Mouse (Mus musculus): ENCODE results near the gene Nucb1. TPM values are rescaled to one million over a fixed set of nuclear protein-coding genes. Genes with fewer than 3 reads are reported as not detected.
A peak's percentile ranks its signal among the peaks of the same experiment; 100 is the strongest.
"Not testable (repeated sequence)": the region's sequence is repeated elsewhere in the genome, so short reads cannot be mapped to it uniquely, and the experiment has no call there.

Nucb1 gene
- polyA plus RNA-seq, 1 experiment from 2014 or later: 106 TPM

DNA sequence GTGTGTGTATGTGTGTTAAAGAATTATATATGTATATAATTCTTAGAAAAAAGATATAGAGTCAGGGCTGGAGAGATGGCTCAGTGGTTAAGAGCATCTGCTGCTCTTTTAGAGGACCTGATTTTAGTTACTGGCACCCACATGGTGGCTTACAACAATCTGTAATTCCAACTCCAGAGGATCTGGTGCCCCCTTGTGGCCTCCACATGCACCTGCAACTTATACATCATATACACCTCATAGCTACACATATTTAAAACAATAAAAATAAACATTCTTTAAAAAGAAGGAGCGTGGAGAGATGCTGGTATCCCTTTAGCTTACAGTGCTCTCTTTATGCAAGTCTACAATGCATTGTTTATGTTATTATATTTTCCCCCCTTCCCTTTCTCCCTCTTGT, 34.3 kb upstream of the Nucb1 start:
- Histone ChIP-seq H3K27ac (ENCODE audit: low read length) (no peak overlapping the region), H3K9me3 (ENCODE audit: control insufficient read depth, low read length) (no peaks in the 10 kb centered on the region), H3K4me1 (replicated peaks; ENCODE audit: control insufficient read depth, insufficient read depth, low read length) (no peaks in the 10 kb centered on the region), H3K27me3 (replicated peaks; ENCODE audit: control insufficient read depth, insufficient read depth, low read length) (no peaks in the 10 kb centered on the region), H3K4me2 (ENCODE audit: low read length) (no peak overlapping the region), H3K36me3 (ENCODE audit: control insufficient read depth, insufficient read depth) (no peaks in the 10 kb centered on the region), H3K9ac (replicated peaks; ENCODE audit: low read depth, low read length) (no peak overlapping the region), H3K4me3 (replicated peaks; ENCODE audit: low read length) (no peak overlapping the region)
- no peak for ATAC-seq
- WGBS: 88% methylated on average over 1 of the region's 1 CpGs

DNA sequence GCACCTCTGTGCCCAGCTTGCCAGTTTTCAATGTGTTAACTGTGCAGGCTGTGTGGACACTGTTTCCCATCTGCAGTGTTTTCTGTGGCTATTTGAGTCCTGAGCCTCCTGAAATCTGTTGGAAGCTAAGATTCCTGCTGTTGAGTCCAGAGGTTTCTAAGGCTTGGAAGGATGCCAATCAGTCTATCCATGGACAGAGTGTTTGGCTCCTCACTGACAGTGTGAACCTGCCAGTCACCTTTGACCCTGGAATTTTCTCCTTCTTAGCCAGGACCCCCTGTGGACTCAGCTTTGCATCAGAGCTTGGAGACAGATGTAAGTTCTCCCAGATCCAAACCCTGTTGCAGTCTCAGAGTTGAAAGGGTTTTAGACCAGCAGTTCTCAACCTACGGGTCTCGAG, 30.0 kb upstream of the Nucb1 start:
- H3K27ac ChIP-seq (ENCODE audit: low read length): no peak overlapping the region
- H3K4me3 ChIP-seq (replicated peaks; ENCODE audit: low read length): no peak overlapping the region
- no peak overlapping the region for H3K9ac ChIP-seq (replicated peaks; ENCODE audit: low read depth, low read length)
- ATAC-seq: no peak
- H3K4me1 ChIP-seq (replicated peaks; ENCODE audit: control insufficient read depth, insufficient read depth, low read length): peaks cover 4% of the 10 kb centered on the region
- H3K4me2 ChIP-seq (ENCODE audit: low read length): no peak overlapping the region
- no peaks in the 10 kb centered on the region for H3K36me3 ChIP-seq (ENCODE audit: control insufficient read depth, insufficient read depth)
- H3K9me3 ChIP-seq (ENCODE audit: control insufficient read depth, low read length): no peaks in the 10 kb centered on the region
- H3K27me3 ChIP-seq (replicated peaks; ENCODE audit: control insufficient read depth, insufficient read depth, low read length): no peaks in the 10 kb centered on the region
- 84% methylated on average over 2 of the region's 2 CpGs for WGBS

DNA sequence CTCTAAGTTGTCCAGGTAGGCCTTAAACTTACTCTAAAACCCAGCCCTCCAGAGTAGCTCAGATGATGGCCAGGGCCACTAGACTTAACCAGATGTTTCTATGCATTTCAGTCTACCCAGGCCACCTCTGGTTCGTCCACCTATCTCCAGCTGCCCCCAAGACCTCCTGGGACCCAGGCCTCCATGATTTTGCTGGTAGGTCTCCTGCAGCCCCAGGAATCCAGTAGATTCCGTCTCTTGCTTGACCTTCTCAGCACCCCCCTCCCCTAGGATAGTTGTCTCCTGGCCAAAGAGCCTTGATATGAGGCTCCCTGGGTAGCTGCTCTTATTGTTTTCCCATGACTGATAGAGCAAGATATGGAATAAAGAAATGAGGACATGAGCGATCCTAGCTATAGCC, 28.9 kb upstream of the Nucb1 start:
- Histone ChIP-seq H3K9ac (replicated peaks; ENCODE audit: low read depth, low read length) (no peak overlapping the region), H3K9me3 (ENCODE audit: control insufficient read depth, low read length) (no peaks in the 10 kb centered on the region), H3K4me3 (replicated peaks; ENCODE audit: low read length) (no peak overlapping the region), H3K27ac (ENCODE audit: low read length) (no peak overlapping the region), H3K36me3 (ENCODE audit: control insufficient read depth, insufficient read depth) (no peaks in the 10 kb centered on the region), H3K27me3 (replicated peaks; ENCODE audit: control insufficient read depth, insufficient read depth, low read length) (no peaks in the 10 kb centered on the region), H3K4me1 (replicated peaks; ENCODE audit: control insufficient read depth, insufficient read depth, low read length) (peaks cover 4% of the 10 kb centered on the region), H3K4me2 (ENCODE audit: low read length) (no peak overlapping the region)
- no peak for ATAC-seq
- 96% methylated on average over 3 of the region's 3 CpGs for WGBS

DNA sequence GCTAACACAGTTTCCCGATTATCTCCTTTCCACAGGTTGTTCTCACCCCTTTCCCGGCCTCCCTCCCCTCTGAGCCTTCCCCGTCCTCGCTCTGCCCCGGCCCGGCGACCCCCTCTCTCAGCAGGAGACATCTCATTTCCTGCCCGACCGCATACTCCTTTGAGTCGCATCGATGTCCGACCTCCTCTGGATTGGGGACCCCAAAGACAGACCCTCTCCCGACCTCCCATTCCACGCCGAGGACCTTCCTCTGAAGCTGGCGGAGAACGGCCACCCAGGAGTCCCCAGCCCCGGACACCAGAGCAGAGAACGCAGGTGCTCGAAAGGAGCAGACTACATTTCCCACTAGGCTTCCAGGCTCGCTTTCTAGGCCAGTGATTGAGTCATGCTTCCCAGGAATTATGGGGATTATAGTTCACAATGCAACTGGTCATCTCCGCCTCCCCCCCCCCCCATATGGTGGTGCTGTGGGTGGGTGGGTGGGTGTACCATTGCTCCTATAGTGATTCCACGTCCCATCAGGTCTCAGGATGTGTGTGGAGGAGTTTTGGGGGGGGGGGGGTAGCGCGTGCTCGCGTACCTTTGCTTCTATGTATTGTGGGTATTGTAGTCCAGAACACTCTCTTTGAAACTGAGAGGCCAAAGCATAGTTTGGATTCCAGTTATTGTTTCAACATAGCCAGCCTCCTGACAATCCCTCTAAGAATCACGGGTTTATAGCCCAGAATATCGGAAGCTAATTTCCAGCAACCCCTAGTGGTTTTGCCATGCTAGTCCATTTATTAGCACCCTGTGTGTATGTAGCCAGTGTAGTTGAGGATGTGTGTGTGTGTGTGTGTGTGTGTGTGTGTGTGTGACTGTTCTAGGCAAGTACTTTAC, 28.2 kb upstream of the Nucb1 start:
- Histone ChIP-seq H3K4me2 (ENCODE audit: low read length) (peak overlapping the region; percentile 81), H3K9ac (replicated peaks; ENCODE audit: low read depth, low read length) (peak overlapping the region; percentile 76), H3K27me3 (replicated peaks; ENCODE audit: control insufficient read depth, insufficient read depth, low read length) (no peaks in the 10 kb centered on the region), H3K27ac (ENCODE audit: low read length) (no peak overlapping the region), H3K36me3 (ENCODE audit: control insufficient read depth, insufficient read depth) (no peaks in the 10 kb centered on the region), H3K9me3 (ENCODE audit: control insufficient read depth, low read length) (no peaks in the 10 kb centered on the region), H3K4me1 (replicated peaks; ENCODE audit: control insufficient read depth, insufficient read depth, low read length) (peaks cover 4% of the 10 kb centered on the region), H3K4me3 (replicated peaks; ENCODE audit: low read length) (peak overlapping the region; percentile 63)
- peak; percentile 93 for ATAC-seq
- WGBS: 1% methylated on average over 28 of the region's 29 CpGs

DNA sequence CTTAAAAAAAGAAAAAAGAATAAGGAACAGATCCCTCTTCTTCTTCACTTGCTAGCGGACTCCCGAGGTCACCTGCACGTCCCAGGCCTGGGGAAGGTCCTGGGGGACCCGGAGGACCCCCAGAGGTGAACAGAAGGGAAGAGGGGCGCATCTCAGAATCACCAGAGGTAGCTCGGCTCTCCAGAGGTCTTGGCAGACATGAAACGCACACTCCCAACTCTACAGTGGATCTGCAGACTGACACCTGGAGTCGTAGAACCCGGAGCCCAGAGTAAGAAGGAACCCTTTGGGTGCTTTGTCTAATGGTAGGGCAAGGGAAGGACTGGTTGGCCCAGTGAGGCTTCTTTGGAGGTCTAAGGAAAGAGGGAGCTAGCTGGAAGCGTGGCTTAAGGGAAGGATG, 27.4 kb upstream of the Nucb1 start:
- WGBS: 74% methylated on average over 10 of the region's 10 CpGs
- Histone ChIP-seq H3K4me1 (replicated peaks; ENCODE audit: control insufficient read depth, insufficient read depth, low read length) (peaks cover 4% of the 10 kb centered on the region), H3K4me3 (replicated peaks; ENCODE audit: low read length) (peak overlapping the region; percentile 63), H3K27me3 (replicated peaks; ENCODE audit: control insufficient read depth, insufficient read depth, low read length) (no peaks in the 10 kb centered on the region), H3K9me3 (ENCODE audit: control insufficient read depth, low read length) (no peaks in the 10 kb centered on the region), H3K27ac (ENCODE audit: low read length) (no peak overlapping the region), H3K9ac (replicated peaks; ENCODE audit: low read depth, low read length) (peak overlapping the region; percentile 76), H3K36me3 (ENCODE audit: control insufficient read depth, insufficient read depth) (no peaks in the 10 kb centered on the region), H3K4me2 (ENCODE audit: low read length) (peak overlapping the region; percentile 81)
- no peak; the same call in 1 of the 2 replicates for ATAC-seq

DNA sequence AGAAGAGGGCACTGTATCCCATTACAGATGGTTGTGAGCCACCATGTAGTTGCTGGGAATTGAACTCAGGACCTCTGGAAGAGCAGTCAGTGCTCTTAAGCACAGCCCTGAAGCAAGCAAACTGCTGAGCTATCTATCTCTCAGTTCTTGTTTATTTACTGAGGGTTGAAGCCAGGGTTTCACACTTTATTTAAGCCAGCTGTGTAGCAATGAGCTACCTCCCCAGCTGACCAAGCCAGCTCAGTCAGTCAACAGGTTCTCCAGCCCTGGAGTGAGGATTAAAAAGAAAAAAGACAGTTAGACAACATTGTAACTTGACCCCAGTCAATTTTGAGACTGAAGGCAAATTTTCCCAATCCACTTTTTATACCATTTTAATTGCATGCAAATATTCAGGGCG, 25.5 kb upstream of the Nucb1 start:
- 80% methylated on average over 1 of the region's 1 CpGs for WGBS
- no peaks in the 10 kb centered on the region; the same call in 1 of the 2 replicates for H3K27me3 ChIP-seq (replicated peaks; ENCODE audit: control insufficient read depth, insufficient read depth, low read length)
- H3K27ac ChIP-seq (ENCODE audit: low read length): no peak overlapping the region
- H3K4me3 ChIP-seq (replicated peaks; ENCODE audit: low read length): no peak overlapping the region
- no peak overlapping the region for H3K4me2 ChIP-seq (ENCODE audit: low read length)
- ATAC-seq: no peak
- no peaks in the 10 kb centered on the region for H3K36me3 ChIP-seq (ENCODE audit: control insufficient read depth, insufficient read depth)
- peaks cover 4% of the 10 kb centered on the region for H3K4me1 ChIP-seq (replicated peaks; ENCODE audit: control insufficient read depth, insufficient read depth, low read length)
- H3K9me3 ChIP-seq (ENCODE audit: control insufficient read depth, low read length): no peaks in the 10 kb centered on the region
- no peak overlapping the region for H3K9ac ChIP-seq (replicated peaks; ENCODE audit: low read depth, low read length)

DNA sequence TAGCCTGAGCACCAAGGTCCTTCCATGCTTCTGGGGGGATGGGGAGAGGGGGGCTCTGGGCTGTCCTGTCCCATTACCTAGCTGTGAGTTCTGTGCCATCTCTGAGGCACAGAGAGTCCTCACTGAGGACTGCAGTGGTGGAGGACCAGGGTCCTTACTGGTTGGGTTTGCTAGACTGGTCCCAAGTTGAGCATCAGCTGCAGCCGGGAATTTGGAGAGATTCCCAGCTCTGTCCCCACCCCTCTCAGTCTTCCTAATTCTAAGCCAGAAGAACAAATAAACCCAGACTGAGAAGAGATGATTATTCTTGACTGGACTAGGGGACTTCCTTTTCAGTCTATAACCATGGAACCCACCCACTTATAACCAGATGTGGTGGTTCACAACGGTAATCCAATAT, 20.4 kb upstream of the Nucb1 start:
- WGBS: 63% methylated on average over 2 of the region's 2 CpGs
- Histone ChIP-seq H3K27me3 (replicated peaks; ENCODE audit: control insufficient read depth, insufficient read depth, low read length) (no peaks in the 10 kb centered on the region; the same call in 1 of the 2 replicates), H3K4me2 (ENCODE audit: low read length) (no peak overlapping the region), H3K9ac (replicated peaks; ENCODE audit: low read depth, low read length) (no peak overlapping the region), H3K4me3 (replicated peaks; ENCODE audit: low read length) (no peak overlapping the region), H3K4me1 (replicated peaks; ENCODE audit: control insufficient read depth, insufficient read depth, low read length) (peaks cover 4% of the 10 kb centered on the region; the same call in 1 of the 2 replicates), H3K36me3 (ENCODE audit: control insufficient read depth, insufficient read depth) (no peaks in the 10 kb centered on the region), H3K9me3 (ENCODE audit: control insufficient read depth, low read length) (no peaks in the 10 kb centered on the region), H3K27ac (ENCODE audit: low read length) (no peak overlapping the region)
- no peak for ATAC-seq

DNA sequence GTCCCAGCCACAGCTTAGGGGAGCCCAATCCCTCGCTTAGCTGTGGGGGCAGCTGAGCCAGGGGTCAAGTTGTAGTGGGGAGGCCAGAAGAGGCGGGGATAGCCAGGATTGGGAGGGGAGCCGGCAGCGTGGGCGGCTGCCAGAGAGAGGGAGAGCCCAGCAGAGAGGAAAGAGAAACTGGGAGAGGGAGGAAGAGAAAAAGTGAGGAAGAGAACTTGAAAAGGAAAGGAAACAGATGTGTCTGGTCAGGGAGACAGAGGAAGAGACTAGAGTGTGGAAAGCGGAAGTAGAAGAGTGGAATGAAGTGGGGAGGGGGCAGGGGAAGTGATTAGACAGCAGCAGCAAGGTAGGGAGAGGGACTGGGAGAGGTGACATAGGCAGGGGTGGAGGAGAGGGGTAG, 19.3 kb upstream of the Nucb1 start:
- Histone ChIP-seq H3K9ac (replicated peaks; ENCODE audit: low read depth, low read length) (no peak overlapping the region), H3K4me2 (ENCODE audit: low read length) (no peak overlapping the region), H3K27ac (ENCODE audit: low read length) (no peak overlapping the region), H3K36me3 (ENCODE audit: control insufficient read depth, insufficient read depth) (no peaks in the 10 kb centered on the region), H3K9me3 (ENCODE audit: control insufficient read depth, low read length) (no peaks in the 10 kb centered on the region), H3K27me3 (replicated peaks; ENCODE audit: control insufficient read depth, insufficient read depth, low read length) (no peaks in the 10 kb centered on the region; the same call in 1 of the 2 replicates), H3K4me3 (replicated peaks; ENCODE audit: low read length) (no peak overlapping the region), H3K4me1 (replicated peaks; ENCODE audit: control insufficient read depth, insufficient read depth, low read length) (peaks cover 12% of the 10 kb centered on the region)
- 23% methylated on average over 6 of the region's 6 CpGs for WGBS
- no peak for ATAC-seq

DNA sequence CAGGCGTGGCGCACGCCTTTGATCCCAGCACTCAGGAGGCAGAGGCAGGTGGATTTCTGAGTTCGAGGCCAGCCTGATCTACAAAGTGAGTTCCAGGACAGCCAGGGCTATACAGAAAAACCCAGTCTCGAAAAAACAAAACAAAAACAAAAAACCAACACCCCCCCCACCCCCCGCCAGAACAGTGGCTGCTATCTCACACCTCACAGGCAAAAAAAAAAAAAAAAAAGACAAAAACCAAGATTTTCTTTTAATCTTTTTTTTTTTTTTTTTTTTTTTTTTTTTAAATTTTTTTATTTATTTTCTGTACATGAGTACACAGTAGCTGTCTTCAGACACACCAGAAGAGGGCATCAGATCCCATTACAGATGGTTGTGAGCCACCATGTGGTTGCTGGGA, 17.0 kb upstream of the Nucb1 start:
- whole genome bisulfite sequencing: 93% methylated on average over 6 of the region's 6 CpGs
- not testable (repeated sequence) for ATAC-seq; H3K36me3 ChIP-seq (ENCODE audit: control insufficient read depth, insufficient read depth); H3K4me2 ChIP-seq (ENCODE audit: low read length); H3K27ac ChIP-seq (ENCODE audit: low read length); H3K9ac ChIP-seq (replicated peaks; ENCODE audit: low read depth, low read length); H3K27me3 ChIP-seq (replicated peaks; ENCODE audit: control insufficient read depth, insufficient read depth, low read length); H3K9me3 ChIP-seq (ENCODE audit: control insufficient read depth, low read length); H3K4me3 ChIP-seq (replicated peaks; ENCODE audit: low read length)
- peaks cover 14% of the 10 kb centered on the region for H3K4me1 ChIP-seq (replicated peaks; ENCODE audit: control insufficient read depth, insufficient read depth, low read length)

Data from forebrain, embryonic 16.5 days (tissue).